Mouse (Mus musculus) spleen, adult 18-20 months (tissue): ENCODE data around the gene Rabgef1.

ENCODE experiments used
- DNase-seq, 2 experiments: peaks; one replicate each; pipeline ENCODE4 v3.0.0; 2022; ENCODE audit warnings: mixed read lengths in 2 of 2

Rabgef1 gene

GRCm38 (mm10) chr5:130173012-130173411 is 1.4 kb downstream of the Rabgef1 start:
- DNase-seq, result no peak

DNA sequence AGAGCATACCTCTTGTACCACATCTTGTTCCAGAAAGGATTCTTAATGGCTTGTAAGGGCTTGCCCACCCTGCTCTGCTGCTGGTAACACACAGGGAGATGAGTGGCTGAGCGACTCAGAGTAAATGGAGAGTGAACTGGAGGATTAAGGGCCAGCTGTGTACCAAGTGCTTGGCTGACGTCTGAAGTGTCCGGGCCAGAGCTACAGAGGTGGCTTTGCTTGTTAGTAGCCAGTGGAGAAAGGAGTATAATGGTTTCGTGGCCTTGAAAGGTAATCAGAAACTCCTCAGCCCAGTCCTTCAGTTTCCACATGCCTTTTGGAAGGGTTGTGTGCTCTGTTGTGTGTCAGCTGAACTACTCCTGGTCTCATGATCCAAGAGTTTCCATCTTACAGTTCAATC is 6.3 kb downstream of the Rabgef1 start:
- DNase-seq, result no peak

GRCm38 (mm10) chr5:130180362-130180761 is 8.8 kb downstream of the Rabgef1 start:
- DNase-seq, result no peak

DNA sequence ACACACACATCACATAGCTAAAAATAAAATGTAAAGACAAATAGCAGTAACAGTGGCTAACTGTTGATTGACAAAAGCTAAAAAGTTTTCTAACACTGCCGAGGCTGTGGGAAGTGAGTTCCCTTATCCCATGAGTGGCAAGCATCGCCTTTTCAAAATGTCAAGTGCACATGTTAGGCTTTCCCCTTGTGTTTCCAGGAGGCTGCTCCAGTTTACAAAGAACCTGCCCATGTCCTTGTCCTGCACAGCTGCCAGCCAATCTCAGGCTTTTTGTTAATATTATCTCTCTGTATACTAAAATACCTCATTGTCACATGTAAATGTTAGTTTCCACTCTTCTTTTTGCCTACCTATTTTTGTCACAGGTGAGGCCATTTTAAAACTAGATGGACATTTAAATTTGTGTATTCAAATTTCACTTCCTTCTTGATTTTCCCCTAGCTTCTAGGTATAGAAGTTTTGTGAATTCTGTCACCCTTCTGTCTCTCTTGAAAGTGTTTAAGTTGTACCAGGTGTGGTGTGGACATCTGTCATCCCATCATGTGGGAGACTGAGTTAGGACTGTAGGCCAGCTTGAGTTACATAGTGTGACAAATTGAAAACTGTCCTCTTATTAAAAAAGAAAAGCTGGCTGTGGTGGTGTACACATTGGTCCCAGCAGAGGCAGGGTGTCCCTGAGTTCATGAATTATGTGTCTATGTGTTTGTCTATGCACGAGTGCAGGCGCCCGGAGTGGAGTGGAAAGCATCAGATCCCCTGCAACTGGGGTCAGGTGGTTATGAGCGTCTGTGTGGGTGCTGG is 10.3 kb downstream of the Rabgef1 start:
- DNase-seq, result no peak

DNA sequence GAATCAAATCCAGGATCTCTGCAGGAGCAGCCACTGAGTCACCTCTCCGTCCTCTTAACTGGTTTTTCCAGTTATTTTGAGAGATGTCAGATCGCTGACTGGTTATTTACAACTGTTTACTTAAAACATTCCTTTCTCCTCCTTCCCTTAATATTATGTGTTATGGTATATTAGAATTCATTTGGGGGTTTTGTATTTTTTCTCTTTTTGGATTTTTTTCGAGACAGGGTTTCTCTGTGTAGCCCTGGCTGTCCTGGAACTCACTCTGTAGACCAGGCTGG is 10.9 kb downstream of the Rabgef1 start:
- DNase-seq, result no peak

- DNase-seq, result no peak
Observed at GRCm38 (mm10) chr5:130184193-130184856, 12.7 kb downstream of the Rabgef1 start.

DNA sequence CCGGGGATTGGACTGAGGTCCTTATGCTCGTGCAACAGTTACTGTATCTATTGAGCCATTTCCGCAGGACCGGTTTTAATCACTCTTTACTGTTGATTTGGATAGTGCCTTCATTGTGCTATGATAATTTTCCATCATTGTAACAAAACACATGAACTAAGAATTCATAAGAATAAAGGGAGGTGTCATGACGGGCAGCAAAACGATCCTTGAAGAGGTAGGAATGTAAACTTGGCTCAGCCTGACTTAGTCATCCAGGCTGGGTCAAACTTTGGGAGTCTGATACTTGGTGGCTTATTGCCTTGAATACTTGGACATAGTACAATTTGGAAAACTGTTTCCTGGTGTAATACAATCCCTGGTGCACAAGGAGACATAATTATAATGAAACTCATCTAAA is 13.7 kb downstream of the Rabgef1 start:
- DNase-seq, result no peak

DNA sequence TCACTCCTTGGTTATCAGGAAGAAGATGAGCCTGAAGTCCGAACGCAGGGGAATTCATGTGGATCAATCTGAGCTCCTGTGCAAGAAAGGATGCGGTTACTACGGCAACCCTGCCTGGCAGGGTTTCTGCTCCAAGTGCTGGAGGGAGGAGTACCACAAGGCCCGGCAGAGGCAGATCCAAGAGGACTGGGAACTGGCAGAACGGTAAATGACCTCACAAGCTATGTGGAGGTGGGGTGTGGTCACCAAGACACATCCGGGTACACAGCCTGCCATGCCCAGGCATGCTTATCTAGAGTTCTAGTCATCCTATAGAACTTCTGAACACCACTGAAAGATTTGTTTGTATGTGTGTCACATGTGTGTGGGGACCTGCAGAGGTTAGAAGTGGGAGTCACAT is 15.8 kb downstream of the Rabgef1 start:
- DNase-seq, result no peak

- DNase-seq, result no peak
Observed at GRCm38 (mm10) chr5:130190909-130191308, 19.3 kb downstream of the Rabgef1 start.

DNA sequence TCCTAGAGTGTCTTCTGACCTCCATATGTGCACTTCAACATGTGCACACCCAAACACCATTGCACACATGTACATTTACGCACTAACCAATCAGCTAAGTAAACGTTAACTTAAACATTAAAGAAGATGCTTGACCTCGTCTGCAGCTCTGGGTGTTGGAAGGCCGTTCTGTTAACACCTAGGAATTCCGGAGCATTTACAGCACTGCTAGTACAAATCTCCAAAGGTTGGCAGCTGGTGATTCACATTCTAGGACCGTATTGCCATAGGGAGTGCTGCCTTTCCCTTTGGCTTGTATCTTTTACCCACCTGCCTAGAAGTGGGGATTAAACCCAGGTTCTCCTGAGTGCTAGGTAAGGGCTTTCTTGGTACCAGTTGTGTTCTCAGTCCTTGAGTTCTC is 20.3 kb downstream of the Rabgef1 start:
- DNase-seq, result no peak

DNA sequence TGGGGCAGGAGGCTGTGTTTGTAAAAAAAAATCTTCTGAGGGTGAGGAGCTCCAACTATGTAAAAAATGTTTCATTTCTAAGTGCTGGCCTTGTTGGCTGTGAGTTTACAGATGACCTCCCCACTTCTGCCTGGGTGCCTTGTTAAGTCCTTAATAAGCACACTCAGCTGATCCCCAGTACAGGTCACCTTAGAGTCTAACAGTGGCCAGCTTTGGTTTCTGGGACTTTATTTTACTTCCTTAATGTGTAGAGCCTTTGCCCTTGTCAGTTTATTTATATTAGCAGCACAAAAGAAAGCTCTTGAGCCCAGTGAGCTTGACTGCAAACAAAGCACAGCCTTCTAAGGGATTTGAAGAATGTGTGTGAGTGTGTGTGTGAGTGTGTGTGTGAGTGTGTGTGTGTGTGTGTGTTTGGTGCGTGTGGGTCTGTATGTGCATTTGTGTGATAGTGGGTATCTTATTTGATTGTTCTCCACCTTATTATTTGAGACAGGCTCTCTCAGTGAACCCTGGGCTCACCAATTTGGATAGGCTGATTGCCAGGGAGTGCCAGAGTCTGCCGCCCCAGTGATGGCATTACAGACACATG is 20.9 kb downstream of the Rabgef1 start:
- no peak for DNase-seq

DNA sequence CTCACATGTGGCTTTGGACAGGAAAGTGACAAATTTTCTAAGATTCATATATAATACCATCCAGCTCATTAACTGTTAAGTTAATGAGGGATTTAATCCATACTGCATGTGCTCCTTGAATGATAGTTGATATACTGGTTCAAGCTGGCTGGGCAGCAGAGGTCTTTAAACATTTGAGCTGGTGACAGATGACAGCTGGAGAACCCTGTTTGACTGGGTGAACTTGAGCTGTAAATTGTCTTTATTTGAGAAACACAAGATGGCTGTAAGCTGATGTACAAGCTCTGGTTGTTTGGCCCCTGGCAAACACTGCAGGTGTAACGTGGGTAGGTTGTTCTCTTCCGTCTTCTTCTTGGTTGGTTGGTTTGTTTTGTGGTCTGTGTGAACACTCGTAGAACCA is 22.2 kb downstream of the Rabgef1 start:
- no peak for DNase-seq

GRCm38 (mm10) chr5:130196307-130196706 is 24.7 kb downstream of the Rabgef1 start:
- no peak for DNase-seq

- DNase-seq, result no peak
Observed at GRCm38 (mm10) chr5:130197454-130197853, 25.9 kb downstream of the Rabgef1 start.

DNA sequence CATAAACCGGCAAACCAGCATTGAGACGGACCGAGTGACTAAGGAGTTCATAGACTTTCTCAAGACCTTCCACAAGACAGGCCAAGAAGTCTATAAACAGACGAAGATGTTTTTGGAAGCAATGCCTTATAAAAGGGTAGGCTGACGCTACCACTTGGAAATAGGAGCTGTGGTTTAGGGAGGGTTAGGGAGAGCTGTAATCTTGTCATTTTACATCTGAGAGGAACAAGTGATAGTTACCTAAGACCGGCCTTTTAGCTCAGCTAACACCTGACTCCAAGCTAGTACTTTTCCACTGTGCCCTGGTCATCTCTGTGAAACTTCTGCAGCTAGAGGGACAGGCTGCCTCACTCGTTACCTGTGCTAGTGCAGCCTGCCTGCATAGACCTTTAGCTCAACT is 26.4 kb downstream of the Rabgef1 start:
- DNase-seq, result no peak

- DNase-seq, result no peak
Observed at GRCm38 (mm10) chr5:130200233-130201029, 28.8 kb downstream of the Rabgef1 start.

DNA sequence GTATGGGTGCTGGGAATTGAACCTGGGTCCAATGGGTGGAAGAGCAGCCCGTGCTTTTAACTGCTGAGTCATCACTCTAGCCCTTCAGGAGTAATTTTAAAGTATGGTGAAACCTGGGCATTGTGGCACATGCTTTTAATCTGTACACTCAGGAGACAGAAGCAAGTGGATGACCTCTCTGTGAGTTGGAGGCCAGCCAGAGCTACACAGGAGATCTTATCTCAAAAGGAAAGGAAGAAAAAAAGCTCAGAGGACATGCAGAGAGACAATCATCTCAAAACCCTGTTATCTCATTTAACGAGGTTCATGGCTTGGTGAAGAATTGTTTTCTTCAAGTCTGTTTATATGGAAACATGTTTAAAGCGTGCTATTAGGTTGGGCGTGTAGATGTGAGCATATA is 32.4 kb downstream of the Rabgef1 start:
- DNase-seq, result no peak

DNA sequence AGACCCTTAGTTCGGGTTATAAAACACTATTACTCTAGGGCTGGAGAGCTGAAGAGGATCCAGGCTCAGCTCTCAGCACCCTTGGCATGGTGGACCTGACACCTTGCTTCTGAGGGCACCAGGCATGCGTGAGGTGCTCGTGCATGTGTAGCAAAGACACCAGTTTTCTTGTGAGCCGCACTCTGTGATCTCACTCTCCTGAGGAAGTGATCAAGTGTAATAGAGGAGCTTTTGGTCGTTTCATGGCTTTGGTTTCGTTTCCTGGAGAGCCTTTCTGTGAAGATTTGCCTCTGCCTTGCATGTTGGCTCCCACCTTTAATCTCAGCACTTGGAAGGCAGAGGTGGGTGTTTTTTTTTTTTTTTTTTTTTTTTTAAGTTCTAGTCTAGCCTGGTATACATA is 33.0 kb downstream of the Rabgef1 start:
- DNase-seq, result no peak

GRCm38 (mm10) chr5:130205441-130206023 is 33.9 kb downstream of the Rabgef1 start:
- no peak for DNase-seq

DNA sequence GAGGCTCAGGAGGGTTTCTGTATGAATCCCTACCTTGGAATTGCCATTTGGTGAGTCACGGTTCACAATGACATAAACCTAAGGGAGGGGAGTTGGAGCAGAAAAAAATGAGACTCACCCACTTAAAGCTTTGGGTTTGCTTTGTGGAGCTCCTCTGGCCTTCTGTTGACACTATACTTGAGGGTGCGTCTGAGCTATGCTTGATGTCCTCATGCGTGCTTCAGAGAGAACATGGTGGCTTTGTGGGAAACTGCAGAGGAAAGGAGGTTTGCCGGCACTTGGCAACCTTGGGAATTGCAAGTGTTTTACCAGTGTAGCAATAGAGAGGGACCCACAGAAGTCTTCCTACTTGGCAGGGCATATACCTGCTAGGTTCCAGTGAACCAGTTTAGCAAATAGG is 35.7 kb downstream of the Rabgef1 start:
- DNase-seq, result no peak

DNA sequence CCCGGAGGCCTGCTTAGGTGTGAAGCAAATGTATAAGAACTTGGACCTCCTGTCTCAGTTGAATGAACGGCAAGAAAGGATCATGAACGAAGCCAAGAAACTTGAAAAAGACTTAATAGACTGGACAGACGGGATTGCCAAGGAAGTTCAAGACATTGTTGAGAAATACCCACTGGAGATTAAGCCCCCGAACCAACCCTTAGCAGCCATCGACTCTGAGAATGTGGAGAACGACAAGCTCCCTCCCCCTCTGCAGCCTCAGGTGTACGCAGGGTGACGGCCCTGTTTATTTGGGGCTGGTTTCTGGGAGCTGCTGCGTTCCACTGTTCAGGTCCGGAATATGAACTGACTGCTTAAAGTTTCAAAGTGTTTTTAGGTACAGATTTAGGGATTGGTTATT is 41.4 kb downstream of the Rabgef1 start:
- no peak for DNase-seq

DNA sequence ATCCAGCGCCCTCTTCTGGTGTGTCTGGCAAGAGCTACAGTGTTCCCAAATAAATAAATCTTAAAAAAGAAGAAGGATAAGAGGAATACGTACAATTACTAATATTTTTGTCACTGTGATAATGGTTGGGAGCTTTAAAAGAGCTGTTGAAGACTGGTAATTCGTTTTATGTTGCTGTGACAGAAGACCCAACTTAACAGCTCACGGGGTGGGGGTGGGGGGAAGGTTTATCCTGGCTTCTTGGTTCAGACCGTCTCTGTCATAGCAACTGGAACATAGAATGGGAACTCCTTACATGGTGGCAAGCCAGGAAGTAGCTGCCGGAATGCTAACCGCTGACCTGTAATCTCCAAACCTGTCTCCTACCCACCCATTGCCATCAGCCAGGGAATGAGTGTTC is 45.2 kb downstream of the Rabgef1 start, which contains the start of gene Tmem248:
TSS of gene Tmem248 (plus strand) at position 301 of the 400 bp plus-strand sequence.
- no peak for DNase-seq

- DNase-seq, result no peak
Observed at GRCm38 (mm10) chr5:130217406-130217805, 45.8 kb downstream of the Rabgef1 start.
